Mouse (Mus musculus) myocyte (in vitro differentiated cells): Measurements from ENCODE around the gene Ctbp1.

ENCODE experiments used
- CEBPB ChIP-seq: IDR thresholded peaks from 2 replicates; pipeline ENCODE4 v1.6.1; 2011; ENCODE audit warnings: mild to moderate bottlenecking, moderate library complexity; ENCODE audit not compliant: poor library complexity, insufficient read depth, severe bottlenecking
- E2F4 ChIP-seq: IDR thresholded peaks from one replicate; pipeline ENCODE4 v1.6.1; 2011; ENCODE audit warnings: mild to moderate bottlenecking, control low read depth, moderate library complexity; ENCODE audit not compliant: insufficient read depth
- MAX ChIP-seq: IDR thresholded peaks from one replicate; pipeline ENCODE4 v1.6.1; 2011; ENCODE audit warnings: low read depth, mild to moderate bottlenecking, control low read depth
- MYOD1 ChIP-seq, 3 experiments: IDR thresholded peaks; one replicate each; pipeline ENCODE4 v1.6.1; 2011; ENCODE audit warnings: control low read depth in 2 of 3, low read depth in 2 of 3, mild to moderate bottlenecking in 2 of 3, moderate library complexity in 1 of 3; ENCODE audit not compliant: insufficient read length in 2 of 3, control insufficient read depth in 1 of 3
- POLR2A ChIP-seq: IDR thresholded peaks from one replicate; pipeline ENCODE4 v1.6.1; 2011; ENCODE audit warnings: low read depth, mild to moderate bottlenecking, control low read depth, moderate library complexity; ENCODE audit not compliant: insufficient read length
- POLR2AphosphoS2 ChIP-seq: IDR thresholded peaks from one replicate; pipeline ENCODE4 v1.6.1; 2011; ENCODE audit warnings: low read depth, control low read depth; ENCODE audit not compliant: insufficient read length
- REST ChIP-seq: IDR thresholded peaks from one replicate; pipeline ENCODE4 v1.6.1; 2011; ENCODE audit warnings: mild to moderate bottlenecking, control low read depth, moderate library complexity; ENCODE audit not compliant: insufficient read depth, insufficient read length
- TCF12 ChIP-seq: IDR thresholded peaks from one replicate; pipeline ENCODE4 v1.6.1; 2011; ENCODE audit warnings: mild to moderate bottlenecking, control low read depth; ENCODE audit not compliant: poor library complexity, insufficient read depth, severe bottlenecking
- TCF3 ChIP-seq: IDR thresholded peaks from one replicate; pipeline ENCODE4 v1.6.1; 2011; ENCODE audit warnings: low read depth, control low read depth; ENCODE audit not compliant: insufficient read length
- USF1 ChIP-seq: IDR thresholded peaks from one replicate; pipeline ENCODE4 v1.6.1; 2011; ENCODE audit warnings: low read depth, mild to moderate bottlenecking, control low read depth, moderate library complexity

GRCm38 (mm10) chr5:33312192-33312591 lies 37.4 kb upstream of the Ctbp1 start:
- TF ChIP-seq MAX (no peak), POLR2A (no peak), TCF3 (no peak), CEBPB (no peak), POLR2AphosphoS2 (no peak), MYOD1 (IDR thresholded peaks at IDR 0.05; ENCODE audit: control insufficient read depth in 1 of 3, insufficient read length in 2 of 3, low read depth in 2 of 3) (no peak), E2F4 (no peak), USF1 (no peak), REST (no peak), TCF12 (no peak)
